Mouse (Mus musculus): Measurements from ENCODE around the gene Pla2g6. TPM values are rescaled to one million over a fixed set of nuclear protein-coding genes. Genes with fewer than 3 reads are reported as not detected.

The Pla2g6 gene
- polyA plus RNA-seq, 1 experiment from 2014 or later, result 24.0 TPM

DNA sequence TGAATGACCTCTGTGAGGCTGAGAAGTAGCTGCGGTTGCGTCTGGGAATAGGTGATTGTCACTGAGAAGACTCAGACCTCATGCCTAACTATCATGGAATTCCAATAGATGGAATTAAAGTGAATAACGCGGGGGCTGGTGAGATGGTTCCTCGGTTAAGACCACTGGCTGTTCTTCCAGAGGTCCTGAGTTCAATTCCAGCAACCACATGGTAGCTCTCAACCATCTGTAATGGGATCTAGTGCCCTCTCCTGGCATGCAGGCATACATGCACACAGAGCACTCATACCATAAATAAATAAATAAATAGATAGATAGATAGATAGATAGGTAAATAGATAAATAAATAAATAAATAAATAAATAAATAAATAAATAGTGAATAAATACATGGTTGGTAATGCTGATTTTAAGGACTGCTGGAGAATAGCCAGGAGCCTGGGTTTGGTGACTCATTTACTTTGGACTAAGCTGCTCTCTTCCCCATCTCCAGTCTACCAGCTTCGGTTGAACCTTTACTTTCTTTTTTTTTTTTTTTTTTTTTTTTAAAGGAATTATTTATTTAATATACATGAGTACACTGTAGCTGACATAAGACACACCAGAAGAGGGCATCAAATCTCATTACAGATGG lies 1.3 kb upstream of the Pla2g6 start:
- Histone ChIP-seq H3K9me3 (ENCODE audit: control insufficient read depth, low read length) (no peaks in the 10 kb centered on the region), H3K9ac (replicated peaks; ENCODE audit: low read depth, low read length) (no peak overlapping the region), H3K27me3 (ENCODE audit: control insufficient read depth, insufficient read depth, low read length) (no peaks in the 10 kb centered on the region), H3K27ac (ENCODE audit: low read depth, low read length) (no peak overlapping the region), H3K4me3 (ENCODE audit: low read depth, low read length) (no peak overlapping the region), H3K4me2 (ENCODE audit: low read depth, low read length) (no peak overlapping the region), H3K36me3 (ENCODE audit: control insufficient read depth, insufficient read depth, low read length) (no peaks in the 10 kb centered on the region), H3K4me1 (ENCODE audit: control insufficient read depth, insufficient read depth, low read length) (peaks cover 11% of the 10 kb centered on the region; the same call in 1 of the 2 replicates)
- no peak for ATAC-seq (ENCODE audit: low read depth)
- 95% methylated on average over 6 of the region's 6 CpGs for WGBS

- 93% methylated on average over 4 of the region's 4 CpGs for WGBS
- no peak for ATAC-seq (ENCODE audit: low read depth)
- Histone ChIP-seq H3K4me1 (ENCODE audit: control insufficient read depth, insufficient read depth, low read length) (peaks cover 11% of the 10 kb centered on the region; the same call in 1 of the 2 replicates), H3K4me3 (ENCODE audit: low read depth, low read length) (no peak overlapping the region), H3K9ac (replicated peaks; ENCODE audit: low read depth, low read length) (no peak overlapping the region), H3K27me3 (ENCODE audit: control insufficient read depth, insufficient read depth, low read length) (no peaks in the 10 kb centered on the region), H3K4me2 (ENCODE audit: low read depth, low read length) (no peak overlapping the region), H3K27ac (ENCODE audit: low read depth, low read length) (no peak overlapping the region), H3K9me3 (ENCODE audit: control insufficient read depth, low read length) (no peaks in the 10 kb centered on the region), H3K36me3 (ENCODE audit: control insufficient read depth, insufficient read depth, low read length) (no peaks in the 10 kb centered on the region)
These were observed 717 bp upstream of the Pla2g6 start for GRCm38 (mm10) chr15:79328939-79329275.

DNA sequence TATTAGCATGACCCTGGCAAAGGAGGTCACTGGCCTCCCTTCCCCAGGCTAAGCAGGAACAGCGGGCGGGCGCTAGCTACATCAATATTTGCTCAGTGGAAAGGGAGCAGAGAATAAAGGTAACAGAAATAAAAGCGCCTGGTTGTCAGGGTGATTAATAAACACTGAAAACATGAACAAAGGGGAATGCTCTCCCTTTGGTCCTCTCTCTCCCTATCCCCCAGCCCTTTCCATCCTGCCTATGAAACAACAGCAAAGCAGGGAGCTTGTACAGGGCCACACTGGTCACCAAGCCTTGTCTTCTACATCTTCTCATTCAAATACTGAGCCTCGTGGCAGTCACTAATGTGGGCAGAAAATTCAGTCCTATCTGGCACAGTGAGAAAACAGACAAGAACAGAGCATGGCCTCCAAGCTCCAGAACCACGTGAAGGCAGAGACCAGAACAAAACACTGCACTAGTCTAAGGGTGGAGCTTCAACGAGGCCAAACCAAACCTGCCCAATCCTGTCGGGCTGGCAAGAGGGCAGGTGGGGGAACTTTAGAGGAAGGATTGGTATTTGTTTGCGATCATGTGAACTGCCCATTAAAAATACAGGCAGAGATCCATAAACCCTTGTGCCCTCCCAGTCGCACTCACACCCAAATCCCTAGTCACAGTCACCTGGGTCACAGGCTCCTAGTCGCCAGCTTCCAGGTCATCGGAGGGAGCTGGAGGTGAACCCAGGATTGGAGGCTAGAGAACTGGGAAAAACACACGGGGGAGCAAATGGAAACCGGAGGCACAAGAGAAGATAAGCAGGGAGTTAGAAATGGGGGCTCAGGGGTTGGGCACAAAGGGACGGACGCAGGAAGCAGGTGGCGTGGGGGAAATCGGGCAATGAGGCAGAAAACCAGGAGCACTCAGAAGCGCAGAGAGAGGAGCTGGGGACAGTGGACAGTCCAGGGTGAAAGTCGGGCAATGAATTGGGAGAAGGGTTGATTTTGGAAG lies 924 bp downstream of the Pla2g6 start:
- peak overlapping the region; percentile 93 for H3K4me2 ChIP-seq (ENCODE audit: low read depth, low read length)
- H3K4me1 ChIP-seq (ENCODE audit: control insufficient read depth, insufficient read depth, low read length), result peaks cover 11% of the 10 kb centered on the region; the same call in 1 of the 2 replicates
- no peaks in the 10 kb centered on the region for H3K9me3 ChIP-seq (ENCODE audit: control insufficient read depth, low read length)
- H3K36me3 ChIP-seq (ENCODE audit: control insufficient read depth, insufficient read depth, low read length), result no peaks in the 10 kb centered on the region
- H3K27ac ChIP-seq (ENCODE audit: low read depth, low read length), result peak overlapping the region; percentile 93
- peak overlapping the region; percentile 75 for H3K9ac ChIP-seq (replicated peaks; ENCODE audit: low read depth, low read length)
- peak overlapping the region; percentile 53 for H3K4me3 ChIP-seq (ENCODE audit: low read depth, low read length)
- ATAC-seq (ENCODE audit: low read depth), result peak; percentile 15; the same call in 1 of the 2 replicates
- 7% methylated on average over 20 of the region's 20 CpGs for WGBS
- no peaks in the 10 kb centered on the region for H3K27me3 ChIP-seq (ENCODE audit: control insufficient read depth, insufficient read depth, low read length)

GRCm38 (mm10) chr15:79326264-79326663 lies 1.9 kb downstream of the Pla2g6 start:
- Histone ChIP-seq H3K36me3 (ENCODE audit: control insufficient read depth, insufficient read depth, low read length) (no peaks in the 10 kb centered on the region), H3K4me2 (ENCODE audit: low read depth, low read length) (peak overlapping the region; percentile 14; the same call in 1 of the 2 replicates), H3K27ac (ENCODE audit: low read depth, low read length) (no peak overlapping the region), H3K9me3 (ENCODE audit: control insufficient read depth, low read length) (no peaks in the 10 kb centered on the region), H3K4me3 (ENCODE audit: low read depth, low read length) (no peak overlapping the region), H3K4me1 (ENCODE audit: control insufficient read depth, insufficient read depth, low read length) (peaks cover 11% of the 10 kb centered on the region; the same call in 1 of the 2 replicates), H3K27me3 (ENCODE audit: control insufficient read depth, insufficient read depth, low read length) (no peaks in the 10 kb centered on the region), H3K9ac (replicated peaks; ENCODE audit: low read depth, low read length) (no peak overlapping the region)
- WGBS, result 65% methylated on average over 4 of the region's 4 CpGs
- ATAC-seq (ENCODE audit: low read depth), result no peak

DNA sequence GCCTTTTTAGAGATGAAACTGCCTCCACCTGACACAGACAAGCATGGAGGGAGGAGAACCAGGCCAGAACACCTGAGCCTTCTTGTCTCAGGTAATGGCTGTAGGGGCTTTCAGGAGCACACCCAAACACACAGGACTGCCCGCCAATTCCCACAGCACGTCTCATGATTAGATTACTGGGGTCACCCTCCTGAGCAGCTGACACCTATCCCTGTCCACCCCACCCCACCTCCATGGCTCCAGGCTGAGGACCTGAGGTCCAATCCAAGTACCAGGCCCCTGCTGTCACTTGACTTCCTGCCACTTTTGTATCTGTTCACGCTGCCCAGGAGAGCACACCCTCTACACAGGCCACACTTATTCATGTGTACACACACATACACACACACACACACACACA lies 2.4 kb downstream of the Pla2g6 start:
- H3K36me3 ChIP-seq (ENCODE audit: control insufficient read depth, insufficient read depth, low read length), result no peaks in the 10 kb centered on the region
- ATAC-seq (ENCODE audit: low read depth), result no peak
- H3K27me3 ChIP-seq (ENCODE audit: control insufficient read depth, insufficient read depth, low read length), result no peaks in the 10 kb centered on the region
- no peak overlapping the region for H3K4me3 ChIP-seq (ENCODE audit: low read depth, low read length)
- H3K4me2 ChIP-seq (ENCODE audit: low read depth, low read length), result no peak overlapping the region
- no peak overlapping the region for H3K27ac ChIP-seq (ENCODE audit: low read depth, low read length)
- H3K9me3 ChIP-seq (ENCODE audit: control insufficient read depth, low read length), result no peaks in the 10 kb centered on the region
- no peak overlapping the region for H3K9ac ChIP-seq (replicated peaks; ENCODE audit: low read depth, low read length)
- WGBS, result 81% methylated on average over 3 of the region's 3 CpGs
- peaks cover 11% of the 10 kb centered on the region; the same call in 1 of the 2 replicates for H3K4me1 ChIP-seq (ENCODE audit: control insufficient read depth, insufficient read depth, low read length)

- Histone ChIP-seq H3K27me3 (ENCODE audit: control insufficient read depth, insufficient read depth, low read length) (no peaks in the 10 kb centered on the region), H3K4me2 (ENCODE audit: low read depth, low read length) (no peak overlapping the region), H3K9me3 (ENCODE audit: control insufficient read depth, low read length) (no peaks in the 10 kb centered on the region), H3K36me3 (ENCODE audit: control insufficient read depth, insufficient read depth, low read length) (no peaks in the 10 kb centered on the region), H3K4me1 (ENCODE audit: control insufficient read depth, insufficient read depth, low read length) (peaks cover 11% of the 10 kb centered on the region; the same call in 1 of the 2 replicates), H3K4me3 (ENCODE audit: low read depth, low read length) (no peak overlapping the region), H3K27ac (ENCODE audit: low read depth, low read length) (peak overlapping the region; percentile 44; the same call in 1 of the 2 replicates), H3K9ac (replicated peaks; ENCODE audit: low read depth, low read length) (no peak overlapping the region)
- WGBS, result 90% methylated on average over 3 of the region's 3 CpGs
- ATAC-seq (ENCODE audit: low read depth), result no peak
These were observed 3.8 kb downstream of the Pla2g6 start for GRCm38 (mm10) chr15:79324373-79324772.

DNA sequence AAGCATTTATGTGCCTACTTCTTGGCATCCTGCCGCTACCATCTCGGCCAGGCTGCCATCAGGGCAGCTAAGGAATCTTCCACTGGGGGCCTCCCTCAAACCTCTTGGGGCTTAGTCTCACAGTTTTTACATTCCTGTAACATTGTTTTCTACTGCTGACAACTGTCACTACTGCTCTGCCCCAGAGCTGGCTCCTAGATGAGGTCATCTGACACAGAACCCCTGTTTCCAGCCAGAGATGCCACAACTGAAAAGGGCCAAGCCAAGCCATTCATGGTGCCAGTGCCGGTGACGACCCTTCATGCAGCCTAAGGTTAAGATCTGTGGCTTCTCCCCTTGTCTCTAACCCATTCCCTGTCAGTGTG lies 4.4 kb downstream of the Pla2g6 start:
- Histone ChIP-seq H3K9me3 (ENCODE audit: control insufficient read depth, low read length) (no peaks in the 10 kb centered on the region), H3K36me3 (ENCODE audit: control insufficient read depth, insufficient read depth, low read length) (no peaks in the 10 kb centered on the region), H3K4me3 (ENCODE audit: low read depth, low read length) (no peak overlapping the region), H3K27ac (ENCODE audit: low read depth, low read length) (peak overlapping the region; percentile 44; the same call in 1 of the 2 replicates), H3K27me3 (ENCODE audit: control insufficient read depth, insufficient read depth, low read length) (no peaks in the 10 kb centered on the region), H3K9ac (replicated peaks; ENCODE audit: low read depth, low read length) (no peak overlapping the region), H3K4me1 (ENCODE audit: control insufficient read depth, insufficient read depth, low read length) (peaks cover 11% of the 10 kb centered on the region; the same call in 1 of the 2 replicates), H3K4me2 (ENCODE audit: low read depth, low read length) (no peak overlapping the region)
- 78% methylated on average over 4 of the region's 4 CpGs for WGBS
- ATAC-seq (ENCODE audit: low read depth), result no peak

GRCm38 (mm10) chr15:79322991-79323790 lies 5.0 kb downstream of the Pla2g6 start:
- H3K9me3 ChIP-seq (ENCODE audit: control insufficient read depth, low read length), result no peaks in the 10 kb centered on the region
- no peak for ATAC-seq (ENCODE audit: low read depth)
- H3K27me3 ChIP-seq (ENCODE audit: control insufficient read depth, insufficient read depth, low read length), result no peaks in the 10 kb centered on the region
- H3K4me2 ChIP-seq (ENCODE audit: low read depth, low read length), result no peak overlapping the region
- no peaks in the 10 kb centered on the region for H3K36me3 ChIP-seq (ENCODE audit: control insufficient read depth, insufficient read depth, low read length)
- H3K4me3 ChIP-seq (ENCODE audit: low read depth, low read length), result no peak overlapping the region
- no peak overlapping the region for H3K27ac ChIP-seq (ENCODE audit: low read depth, low read length)
- WGBS, result 88% methylated on average over 6 of the region's 6 CpGs
- H3K4me1 ChIP-seq (ENCODE audit: control insufficient read depth, insufficient read depth, low read length), result peaks cover 11% of the 10 kb centered on the region; the same call in 1 of the 2 replicates
- H3K9ac ChIP-seq (replicated peaks; ENCODE audit: low read depth, low read length), result no peak overlapping the region

Data from neural tube, embryonic 14.5 days (tissue).